Mouse (Mus musculus) testis, adult 2 months (tissue): Measurements from ENCODE around the gene Zfp661. TPM values are rescaled to one million over a fixed set of nuclear protein-coding genes. Genes with fewer than 3 reads are reported as not detected.
"Not testable (repeated sequence)": the region's sequence is repeated elsewhere in the genome, so short reads cannot be mapped to it uniquely, and the experiment has no call there.

Experiments used
- H3K27ac ChIP-seq: fragments of 200-500 bp; 2 replicates; pipeline ENCODE4 v1.5.1; 2012; ENCODE audit warnings: low read depth, low read length; ENCODE audit not compliant: control insufficient read depth, insufficient read depth
- H3K27me3 ChIP-seq: fragments of 200-500 bp; 2 replicates; pipeline ENCODE4 v1.6.1; 2012; ENCODE audit warnings: mild to moderate bottlenecking, low read length, moderate library complexity; ENCODE audit not compliant: control insufficient read depth, insufficient read depth
- H3K36me3 ChIP-seq: fragments of 200-500 bp; 2 replicates; pipeline ENCODE4 v1.6.1; 2012; ENCODE audit warnings: mild to moderate bottlenecking, low read length; ENCODE audit not compliant: control insufficient read depth, insufficient read depth
- H3K4me1 ChIP-seq: fragments of 200-500 bp; 2 replicates; pipeline ENCODE4 v1.6.1; 2012; ENCODE audit warnings: low read length; ENCODE audit not compliant: control insufficient read depth, insufficient read depth
- H3K4me3 ChIP-seq: fragments of 200-500 bp; 2 replicates; pipeline ENCODE4 v1.5.1; 2012; ENCODE audit warnings: low read depth, mild to moderate bottlenecking, low read length, moderate library complexity, mixed read lengths; ENCODE audit not compliant: control insufficient read depth
- CTCF ChIP-seq: fragments of 200-500 bp; IDR thresholded peaks from 2 replicates; pipeline ENCODE4 v1.5.1; 2012; ENCODE audit warnings: low read depth, mild to moderate bottlenecking, inconsistent platforms, low read length, moderate library complexity; ENCODE audit not compliant: control insufficient read depth, insufficient read depth, insufficient replicate concordance
- POLR2A ChIP-seq: fragments of 200-500 bp; IDR thresholded peaks from 2 replicates; pipeline ENCODE4 v1.6.1; 2012; ENCODE audit warnings: low read depth, mild to moderate bottlenecking, inconsistent platforms, low read length, moderate library complexity; ENCODE audit not compliant: control insufficient read depth
- polyA plus RNA-seq: library from polyadenylated mRNA; depleted of rRNA; stranded (reverse); fragments of >200 nt; gene quantifications from 2 replicates; pipeline ENCODE4 v1.2.3, GENCODE M21; 2012

The Zfp661 gene
- polyA plus RNA-seq, 1 experiment: 5.6 TPM

GRCm38 (mm10) chr2:127622065-127622464 is 35.2 kb upstream of the Zfp661 start:
- Histone ChIP-seq H3K27ac (no peak overlapping the region), H3K4me1 (no peaks in the 10 kb centered on the region), H3K4me3 (no peak overlapping the region), H3K27me3 (no peaks in the 10 kb centered on the region), H3K36me3 (no peaks in the 10 kb centered on the region)
- no peak for TF ChIP-seq CTCF
- no peak for TF ChIP-seq POLR2A

GRCm38 (mm10) chr2:127619311-127619710 is 32.4 kb upstream of the Zfp661 start:
- H3K4me1 ChIP-seq: no peaks in the 10 kb centered on the region
- no peaks in the 10 kb centered on the region for H3K36me3 ChIP-seq
- no peaks in the 10 kb centered on the region for H3K27me3 ChIP-seq
- no peak for TF ChIP-seq POLR2A
- H3K27ac ChIP-seq: no peak overlapping the region
- H3K4me3 ChIP-seq: no peak overlapping the region

GRCm38 (mm10) chr2:127612288-127612687 is 25.4 kb upstream of the Zfp661 start:
- H3K4me3 ChIP-seq: no peak overlapping the region
- H3K4me1 ChIP-seq: no peaks in the 10 kb centered on the region
- H3K27me3 ChIP-seq: no peaks in the 10 kb centered on the region
- no peak overlapping the region for H3K27ac ChIP-seq
- TF ChIP-seq POLR2A: no peak
- TF ChIP-seq CTCF: no peak
- H3K36me3 ChIP-seq: no peaks in the 10 kb centered on the region

GRCm38 (mm10) chr2:127611386-127611785 is 24.5 kb upstream of the Zfp661 start:
- no peak overlapping the region for H3K27ac ChIP-seq
- no peaks in the 10 kb centered on the region for H3K27me3 ChIP-seq
- H3K4me1 ChIP-seq: no peaks in the 10 kb centered on the region
- no peak for TF ChIP-seq POLR2A
- no peak for TF ChIP-seq CTCF
- H3K4me3 ChIP-seq: no peak overlapping the region
- H3K36me3 ChIP-seq: no peaks in the 10 kb centered on the region

- no peak overlapping the region for H3K27ac ChIP-seq
- H3K4me1 ChIP-seq: no peaks in the 10 kb centered on the region
- no peaks in the 10 kb centered on the region for H3K36me3 ChIP-seq
- no peaks in the 10 kb centered on the region for H3K27me3 ChIP-seq
- TF ChIP-seq CTCF (no peak), POLR2A (no peak)
- no peak overlapping the region for H3K4me3 ChIP-seq
Measured at GRCm38 (mm10) chr2:127608986-127609385, 22.1 kb upstream of the Zfp661 start.

- no peaks in the 10 kb centered on the region for H3K27me3 ChIP-seq
- no peak overlapping the region for H3K4me3 ChIP-seq
- no peaks in the 10 kb centered on the region for H3K36me3 ChIP-seq
- H3K4me1 ChIP-seq: no peaks in the 10 kb centered on the region
- TF ChIP-seq POLR2A (no peak), CTCF (no peak)
- H3K27ac ChIP-seq: no peak overlapping the region
Measured at GRCm38 (mm10) chr2:127608234-127608633, 21.3 kb upstream of the Zfp661 start.

GRCm38 (mm10) chr2:127605203-127605602 is 18.3 kb upstream of the Zfp661 start:
- TF ChIP-seq CTCF: no peak
- Histone ChIP-seq H3K27me3 (no peaks in the 10 kb centered on the region), H3K27ac (no peak overlapping the region), H3K4me1 (no peaks in the 10 kb centered on the region), H3K4me3 (no peak overlapping the region), H3K36me3 (no peaks in the 10 kb centered on the region; the same call in 1 of the 2 replicates)

GRCm38 (mm10) chr2:127603383-127603782 is 16.5 kb upstream of the Zfp661 start:
- not testable (repeated sequence) for H3K4me1 ChIP-seq, H3K27me3 ChIP-seq, H3K4me3 ChIP-seq, H3K36me3 ChIP-seq, H3K27ac ChIP-seq
